Mouse (Mus musculus): ENCODE results near the gene Chchd3.

GRCm38 (mm10) chr6:33078260-33078936 is 18.3 kb upstream of the Chchd3 start:
- TF ChIP-seq GATA1 (IDR thresholded peaks at IDR 0.05; ENCODE audit: borderline replicate concordance, low read length) (no peak), FLI1 (IDR thresholded peaks at IDR 0.05; ENCODE audit: low read length) (no peak)

Measured in megakaryocyte, embryonic 14.5 days (primary cell).